Mouse (Mus musculus) T-helper 1 cell (primary cell): ENCODE measurements around the gene Wbp1.

ENCODE experiments used
- in situ Hi-C: fragments of 300-600 bp; cut with MboI, MseI; formaldehyde crosslinking; loops from one replicate; pipeline ENCODE4 v1.15.1; 2025; ENCODE audit warnings: high pct_unique_total_duplicates

Gene Wbp1

GRCm38 (mm10) chr6:83120930-83121862 lies at the start of gene Wbp1:
TSS of gene Wbp1 (minus strand) at chr6:83121559.
- in situ Hi-C loops = no loop called here

- in situ Hi-C loops = no loop called here
These were observed 49.7 kb upstream of the Wbp1 start for GRCm38 (mm10) chr6:83171063-83171462.

- in situ Hi-C loops = no loop called here
These were observed 48.5 kb upstream of the Wbp1 start for GRCm38 (mm10) chr6:83169872-83170271.

GRCm38 (mm10) chr6:83166243-83166630 lies 44.9 kb upstream of the Wbp1 start:
- in situ Hi-C loops = no loop called here

- in situ Hi-C loops = no loop called here
These were observed 44.4 kb upstream of the Wbp1 start, which contains the start of gene Dctn1 for GRCm38 (mm10) chr6:83165607-83166242. TSS of gene Dctn1 (plus strand) at chr6:83165920.

- in situ Hi-C loops = no loop called here
These were observed 43.8 kb upstream of the Wbp1 start for GRCm38 (mm10) chr6:83165026-83165606.

GRCm38 (mm10) chr6:83162701-83163100 lies 41.3 kb upstream of the Wbp1 start:
- in situ Hi-C loops = no loop called here

- in situ Hi-C loops = no loop called here
These were observed 40.7 kb upstream of the Wbp1 start for GRCm38 (mm10) chr6:83161921-83162641.

- in situ Hi-C loops = no loop called here
These were observed 40.1 kb upstream of the Wbp1 start for GRCm38 (mm10) chr6:83161442-83161841.

GRCm38 (mm10) chr6:83159456-83159855 lies 38.1 kb upstream of the Wbp1 start:
- in situ Hi-C loops = loop anchor here (5.0 kb wide), 1 partner anchor 52 kb away; the partner anchor contains the start of gene Mrpl53

- in situ Hi-C loops = loop anchor here (5.0 kb wide), 1 partner anchor 49 kb away; the partner anchor contains the start of gene Mrpl53
These were observed 34.9 kb upstream of the Wbp1 start, which contains the start of the genes Wdr54 and 1700003E16Rik for GRCm38 (mm10) chr6:83156259-83156684. TSS of gene Wdr54 (minus strand) at chr6:83156397. TSS of gene 1700003E16Rik (plus strand) at chr6:83156404.

- in situ Hi-C loops = loop anchor here (5.0 kb wide), 1 partner anchor 48 kb away; the partner anchor contains the start of gene Mrpl53
These were observed 34.3 kb upstream of the Wbp1 start for GRCm38 (mm10) chr6:83155552-83156238.

GRCm38 (mm10) chr6:83153485-83153884 lies 32.1 kb upstream of the Wbp1 start:
- in situ Hi-C loops = no loop called here

- in situ Hi-C loops = no loop called here
These were observed 31.7 kb upstream of the Wbp1 start for GRCm38 (mm10) chr6:83153038-83153437.

- in situ Hi-C loops = no loop called here
These were observed 30.4 kb upstream of the Wbp1 start for GRCm38 (mm10) chr6:83151721-83152120.

- in situ Hi-C loops = no loop called here
These were observed 25.9 kb upstream of the Wbp1 start for GRCm38 (mm10) chr6:83147280-83147679.

GRCm38 (mm10) chr6:83145805-83146204 lies 24.4 kb upstream of the Wbp1 start:
- in situ Hi-C loops = no loop called here

- in situ Hi-C loops = no loop called here
These were observed 23.9 kb upstream of the Wbp1 start for GRCm38 (mm10) chr6:83145209-83145608.

- in situ Hi-C loops = no loop called here
These were observed 21.5 kb upstream of the Wbp1 start for GRCm38 (mm10) chr6:83142886-83143285.

GRCm38 (mm10) chr6:83142211-83142731 lies 20.9 kb upstream of the Wbp1 start:
- in situ Hi-C loops = no loop called here
